Mouse (Mus musculus) macrophage (primary cell): ENCODE results near the gene Tmem237. TPM values are rescaled to one million over a fixed set of nuclear protein-coding genes. Genes with fewer than 3 reads are reported as not detected.

Source experiments
- polyA plus RNA-seq: library from polyadenylated mRNA; stranded (reverse); fragments of 250-400 nt; gene quantifications from 3 replicates; pipeline ENCODE4 v1.2.4, GENCODE M21; 2018; ENCODE audit warnings: inconsistent platforms

Gene Tmem237
- polyA plus RNA-seq, 1 experiment from 2014 or later = 9.3 TPM

Other genes with a start within 250 kb of the Tmem237 start
- gene Trak2, start 147.0 kb downstream of the Tmem237 start, polyA plus RNA-seq = 15.8 to 20.6 TPM (median 16.0 TPM) in 3 replicates
- gene Stradb, start 146.9 kb downstream of the Tmem237 start, polyA plus RNA-seq = 14.5 to 18.3 TPM (median 15.9 TPM) in 3 replicates
- gene C2cd6, start 25.5 kb downstream of the Tmem237 start, polyA plus RNA-seq = not detected in 3 replicates
- gene Mpp4, start 43.0 kb upstream of the Tmem237 start, polyA plus RNA-seq = 0.09 to 0.40 TPM (median 0.16 TPM) in 3 replicates
- gene Als2, start 116.8 kb upstream of the Tmem237 start, polyA plus RNA-seq = 10.9 to 14.3 TPM (median 12.3 TPM) in 3 replicates
- gene Cdk15, start 136.5 kb upstream of the Tmem237 start, polyA plus RNA-seq = 3.5 to 7.0 TPM (median 5.2 TPM) in 3 replicates